Mouse (Mus musculus): ENCODE data around the gene Nedd9.

DNA sequence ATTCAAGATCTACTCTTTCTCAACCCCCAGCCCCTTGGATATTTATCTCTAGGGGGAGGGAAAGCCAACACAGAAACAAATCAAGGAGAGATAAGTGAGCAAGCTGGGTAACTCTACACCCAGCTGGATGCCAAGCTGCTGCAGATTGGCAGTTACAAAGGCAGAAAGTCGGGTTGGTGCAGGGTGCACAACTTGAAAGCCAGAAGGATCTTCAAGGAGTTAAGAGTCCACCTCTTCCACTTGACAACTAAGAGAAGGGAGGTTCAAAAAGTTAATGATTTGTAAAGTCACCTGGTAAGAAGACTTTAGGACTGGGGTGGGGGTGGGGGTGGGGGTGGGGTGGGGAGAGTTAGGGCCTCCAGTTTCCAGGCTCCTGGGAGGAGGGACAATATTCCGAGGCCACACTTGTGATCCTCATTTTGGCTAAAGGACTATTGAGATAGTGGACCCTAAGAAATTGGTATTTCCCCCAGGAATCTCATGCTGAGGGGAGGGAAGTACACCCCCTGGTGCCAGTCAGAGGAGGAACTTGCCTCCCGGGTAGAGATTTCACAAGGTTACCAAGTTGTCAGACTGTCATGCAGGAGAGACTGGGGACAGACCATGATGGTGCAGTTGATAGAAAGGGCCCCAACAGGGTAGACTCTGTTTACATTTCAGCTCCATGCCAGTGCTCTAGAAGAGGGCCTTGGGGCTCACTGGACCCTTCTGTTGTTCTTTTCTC lies 143.8 kb downstream of the Nedd9 start:
- TF ChIP-seq CTCF (conservative IDR thresholded peaks at IDR 0.05 in 1 of 2, IDR thresholded peaks at IDR 0.05 in 1 of 2; ENCODE audit: low read depth in 2 of 2, low read length in 2 of 2) = 0 out of 4 replicates have a peak, but pooled peaks of 1 of the 2 experiments have one; percentile 11
- no peak for TF ChIP-seq EP300 (IDR thresholded peaks at IDR 0.05; ENCODE audit: low read length)
- no peak for TF ChIP-seq TCF12 (IDR thresholded peaks at IDR 0.05; ENCODE audit: low read depth, low read length)
- TF ChIP-seq MAFK (IDR thresholded peaks at IDR 0.05; ENCODE audit: insufficient replicate concordance, low read length) = no peak
- TF ChIP-seq MAX (IDR thresholded peaks at IDR 0.05; ENCODE audit: low read length) = no peak
- TF ChIP-seq MYC (IDR thresholded peaks at IDR 0.05; ENCODE audit: low read depth, low read length) = no peak
- TF ChIP-seq CHD2 (IDR thresholded peaks at IDR 0.05; ENCODE audit: low read length) = no peak
- TF ChIP-seq HCFC1 (IDR thresholded peaks at IDR 0.05; ENCODE audit: low read depth, low read length) = no peak
- TF ChIP-seq POLR2AphosphoS2 (IDR thresholded peaks at IDR 0.05; ENCODE audit: low read depth, low read length) = no peak
- no peak for TF ChIP-seq USF1 (IDR thresholded peaks at IDR 0.05; ENCODE audit: low read depth, low read length)
- TF ChIP-seq ZMIZ1 (IDR thresholded peaks at IDR 0.05; ENCODE audit: low read depth, low read length) = no peak
